Mouse (Mus musculus) embryonic facial prominence, embryonic 13.5 days (tissue): Measurements from ENCODE around the gene Celsr1. TPM values are rescaled to one million over a fixed set of nuclear protein-coding genes. Genes with fewer than 3 reads are reported as not detected.
"Not testable (repeated sequence)": the region's sequence is repeated elsewhere in the genome, so short reads cannot be mapped to it uniquely, and the experiment has no call there.

ENCODE experiments used
- ATAC-seq: fragments of 200-750 bp; cut with Nextera tagmentation; 2 replicates; pipeline ENCODE4 v1.8.0; 2017; ENCODE audit warnings: low read depth; ENCODE audit not compliant: insufficient number of reproducible peaks, insufficient read depth, low FRiP score, low TSS enrichment
- H3K27ac ChIP-seq: fragments of 300-500 bp; sonication (generic); 2 replicates; pipeline ENCODE4 v1.5.1; 2015; ENCODE audit warnings: moderate library complexity, mild to moderate bottlenecking, inconsistent platforms
- H3K27me3 ChIP-seq: fragments of 300-500 bp; sonication (generic); 2 replicates; pipeline ENCODE4 v1.6.1; 2015; ENCODE audit warnings: mild to moderate bottlenecking, inconsistent platforms
- H3K36me3 ChIP-seq: fragments of 300-500 bp; sonication (generic); 2 replicates; pipeline ENCODE4 v1.6.1; 2015; ENCODE audit warnings: mild to moderate bottlenecking, inconsistent platforms
- H3K4me1 ChIP-seq: fragments of 300-500 bp; sonication (generic); 2 replicates; pipeline ENCODE4 v1.6.1; 2015; ENCODE audit warnings: inconsistent platforms
- H3K4me2 ChIP-seq: fragments of 300-500 bp; sonication (generic); 2 replicates; pipeline ENCODE4 v1.6.1; 2015; ENCODE audit warnings: moderate library complexity, mild to moderate bottlenecking, inconsistent platforms
- H3K4me3 ChIP-seq: fragments of 300-500 bp; sonication (generic); 2 replicates; pipeline ENCODE4 v1.5.1; 2015; ENCODE audit warnings: mild to moderate bottlenecking, inconsistent platforms
- H3K9ac ChIP-seq: fragments of 300-500 bp; sonication (generic); 2 replicates; pipeline ENCODE4 v1.6.1; 2015; ENCODE audit warnings: mild to moderate bottlenecking, inconsistent platforms
- H3K9me3 ChIP-seq: fragments of 300-500 bp; sonication (generic); 2 replicates; pipeline ENCODE4 v1.6.1; 2016; ENCODE audit warnings: inconsistent platforms
- WGBS: fragments of 180-500 bp; shearing (Covaris S2); methylation state at CpG from one replicate; pipeline ENCODE4 v1.1.7; 2015; ENCODE audit warnings: mixed read lengths; 5-methylcytosine and 5-hydroxymethylcytosine counted together
- polyA plus RNA-seq: library from polyadenylated mRNA; unstranded; fragments of >200 nt; fragmentation: Nextera tagmentation; extraction: Ambion mirVana; gene quantifications from 2 replicates; pipeline ENCODE4 v1.2.1, GENCODE M21; 2015

Gene Celsr1
- polyA plus RNA-seq, 1 experiment from 2014 or later, result 2.9 TPM

DNA sequence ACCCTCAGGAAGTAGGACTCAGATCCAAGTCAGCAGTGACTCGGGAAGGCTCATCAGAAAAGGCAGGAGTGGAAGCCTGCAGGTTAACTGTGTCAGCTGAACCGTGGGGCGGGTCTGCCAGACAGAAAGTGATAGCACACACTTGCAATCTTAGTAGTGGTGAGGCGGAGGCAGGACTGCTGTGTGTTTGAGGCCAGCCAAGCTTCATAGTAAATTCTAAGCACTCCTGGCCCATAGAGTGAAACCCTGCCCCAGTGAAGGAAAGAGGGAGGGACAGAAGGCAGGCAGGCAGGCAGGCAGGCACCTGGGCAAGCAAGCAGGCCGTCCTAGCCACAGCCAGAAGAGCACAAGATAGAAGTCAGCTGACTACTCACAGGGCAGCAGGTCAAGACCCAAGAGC, 148.0 kb downstream of the Celsr1 start:
- no peak overlapping the region for H3K9ac ChIP-seq
- 91% methylated on average over 5 of the region's 5 CpGs for WGBS
- H3K27ac ChIP-seq, result no peak overlapping the region
- H3K4me3 ChIP-seq, result no peak overlapping the region
- H3K4me1 ChIP-seq, result peaks cover 1% of the 10 kb centered on the region
- H3K36me3 ChIP-seq, result peaks cover 68% of the 10 kb centered on the region
- no peaks in the 10 kb centered on the region for H3K9me3 ChIP-seq
- ATAC-seq, result no peak
- H3K4me2 ChIP-seq, result no peak overlapping the region
- no peaks in the 10 kb centered on the region for H3K27me3 ChIP-seq

DNA sequence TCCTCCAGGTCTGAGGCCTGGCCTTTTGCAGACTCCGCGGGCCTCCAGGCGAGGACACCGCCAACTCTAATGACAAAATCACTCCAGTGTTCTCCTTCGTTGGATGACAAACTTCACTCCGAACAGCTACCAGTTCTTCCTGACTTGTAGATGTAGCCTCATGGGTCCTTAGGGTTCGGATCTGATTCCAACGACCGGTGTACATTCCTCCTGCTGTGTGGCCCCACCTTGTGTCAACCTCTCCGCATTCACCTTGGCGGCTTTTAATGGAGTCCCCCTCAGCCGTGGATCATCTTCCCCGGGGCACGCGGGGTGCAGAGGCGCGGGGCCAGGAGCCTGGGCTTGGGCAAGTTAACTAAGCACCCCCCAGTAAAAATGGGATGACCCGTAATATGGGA, 154.1 kb downstream of the Celsr1 start:
- WGBS, result 1% methylated on average over 18 of the region's 18 CpGs
- Histone ChIP-seq H3K9ac (peak overlapping the region; percentile 94), H3K4me3 (peak overlapping the region; percentile 80), H3K27ac (peak overlapping the region; percentile 85), H3K27me3 (no peaks in the 10 kb centered on the region), H3K9me3 (no peaks in the 10 kb centered on the region), H3K36me3 (peaks cover 50% of the 10 kb centered on the region), H3K4me2 (peak overlapping the region; percentile 82), H3K4me1 (peaks cover 19% of the 10 kb centered on the region)
- ATAC-seq, result no peak

DNA sequence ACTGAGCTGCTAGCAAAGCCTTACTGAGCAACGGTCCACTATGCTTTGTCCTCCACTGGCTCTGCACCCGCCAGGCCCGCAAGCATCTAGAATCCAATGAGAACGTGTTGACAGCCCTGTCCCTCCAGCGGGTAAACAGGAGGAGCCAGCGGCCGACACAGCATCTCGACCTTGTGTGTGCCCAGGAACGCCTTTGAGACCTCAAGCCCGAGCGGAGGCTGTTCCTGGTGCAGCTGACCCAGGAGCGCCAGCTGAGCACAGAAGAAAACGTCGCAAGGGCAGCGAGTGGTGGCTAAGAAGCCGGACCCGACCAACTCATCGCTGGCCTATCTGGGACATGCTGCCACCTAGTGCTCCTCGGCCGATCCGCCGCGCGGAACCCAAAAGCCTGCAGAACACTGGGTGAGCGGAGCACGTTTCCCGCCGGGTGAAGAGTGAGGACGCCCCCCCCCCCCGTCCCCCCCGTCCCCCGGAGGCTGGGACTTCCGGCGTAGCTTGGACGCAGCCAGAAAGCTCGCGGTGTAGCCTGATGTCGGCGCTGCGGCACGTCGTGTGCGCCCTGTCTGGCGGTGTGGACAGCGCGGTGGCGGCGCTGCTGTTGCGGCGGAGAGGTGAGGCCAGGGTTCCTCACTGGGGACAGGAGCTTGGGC, 154.6 kb downstream of the Celsr1 start, which contains the start of gene Trmu:
Trmu (plus strand) TSS at position 465 of the 650 bp plus-strand sequence.
- ATAC-seq, result peak; percentile 86

DNA sequence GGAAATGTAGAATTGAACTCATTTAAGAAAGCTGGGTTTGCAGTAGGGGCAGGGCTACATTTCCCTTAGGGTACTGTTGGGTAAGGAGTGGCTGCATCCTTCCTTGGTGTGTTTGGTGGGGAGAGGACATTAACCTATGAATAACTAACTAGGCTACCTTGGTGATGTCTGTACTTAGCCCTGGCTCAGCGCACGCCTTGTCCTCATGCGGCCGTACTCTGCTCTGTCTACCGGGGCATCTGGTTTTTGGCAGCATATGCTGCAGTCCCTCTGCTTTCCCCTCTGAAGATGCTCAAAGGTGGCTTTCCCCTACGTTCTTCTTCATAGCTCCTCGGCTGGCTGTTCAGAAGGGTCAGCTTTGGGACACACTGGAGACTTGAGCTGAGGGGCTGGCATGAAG, 156.2 kb downstream of the Celsr1 start:
- no peak for ATAC-seq
- no peaks in the 10 kb centered on the region for H3K27me3 ChIP-seq
- H3K9me3 ChIP-seq, result no peaks in the 10 kb centered on the region
- 92% methylated on average over 7 of the region's 7 CpGs for WGBS
- peaks cover 19% of the 10 kb centered on the region for H3K4me1 ChIP-seq
- no peak overlapping the region for H3K27ac ChIP-seq
- peaks cover 48% of the 10 kb centered on the region for H3K36me3 ChIP-seq
- H3K9ac ChIP-seq, result no peak overlapping the region
- no peak overlapping the region for H3K4me2 ChIP-seq
- no peak overlapping the region for H3K4me3 ChIP-seq

More for the DNA sequence above, 154.6 kb downstream of the Celsr1 start, which contains the start of gene Trmu:
- H3K4me3 ChIP-seq, result peak within 1 kb of the TSS; percentile 80
- peaks cover 19% of the 10 kb centered on the region for H3K4me1 ChIP-seq
- peaks cover 49% of the 10 kb centered on the region for H3K36me3 ChIP-seq
- no peaks in the 10 kb centered on the region for H3K9me3 ChIP-seq
- peak within 1 kb of the TSS; percentile 94 for H3K9ac ChIP-seq
- peak within 1 kb of the TSS; percentile 82 for H3K4me2 ChIP-seq
- peak within 1 kb of the TSS; percentile 85 for H3K27ac ChIP-seq
- no peaks in the 10 kb centered on the region for H3K27me3 ChIP-seq
- under 1% methylated on average over 49 of the region's 50 CpGs for WGBS

DNA sequence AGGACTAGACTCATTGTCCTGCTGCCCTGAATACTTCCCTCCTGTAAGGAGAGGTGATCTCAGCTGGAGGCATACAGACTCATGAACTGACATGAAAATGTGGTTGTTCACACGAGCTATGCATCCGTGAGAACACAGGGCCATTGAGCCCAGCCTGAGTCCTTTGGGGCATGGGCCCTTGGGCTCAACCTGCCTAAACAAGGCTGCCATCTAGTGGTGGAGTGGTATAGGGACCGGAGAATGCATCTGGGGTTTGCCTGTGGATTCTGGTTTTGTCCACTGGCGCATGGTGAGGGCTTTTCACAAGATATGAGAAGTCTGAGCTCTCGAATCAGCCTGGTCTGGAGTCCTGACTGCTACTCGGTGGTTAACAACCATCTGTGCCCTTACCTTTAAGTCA, 165.9 kb downstream of the Celsr1 start:
- H3K9me3 ChIP-seq, result no peaks in the 10 kb centered on the region
- H3K27me3 ChIP-seq, result no peaks in the 10 kb centered on the region
- H3K9ac ChIP-seq, result 0 out of 2 replicates have a peak overlapping the region, but pooled peaks have one; percentile 21
- no peak for ATAC-seq
- H3K4me3 ChIP-seq, result no peak overlapping the region
- no peaks in the 10 kb centered on the region for H3K4me1 ChIP-seq
- 50% methylated on average over 6 of the region's 6 CpGs for WGBS
- H3K4me2 ChIP-seq, result no peak overlapping the region
- no peak overlapping the region for H3K27ac ChIP-seq
- H3K36me3 ChIP-seq, result peaks cover 92% of the 10 kb centered on the region

DNA sequence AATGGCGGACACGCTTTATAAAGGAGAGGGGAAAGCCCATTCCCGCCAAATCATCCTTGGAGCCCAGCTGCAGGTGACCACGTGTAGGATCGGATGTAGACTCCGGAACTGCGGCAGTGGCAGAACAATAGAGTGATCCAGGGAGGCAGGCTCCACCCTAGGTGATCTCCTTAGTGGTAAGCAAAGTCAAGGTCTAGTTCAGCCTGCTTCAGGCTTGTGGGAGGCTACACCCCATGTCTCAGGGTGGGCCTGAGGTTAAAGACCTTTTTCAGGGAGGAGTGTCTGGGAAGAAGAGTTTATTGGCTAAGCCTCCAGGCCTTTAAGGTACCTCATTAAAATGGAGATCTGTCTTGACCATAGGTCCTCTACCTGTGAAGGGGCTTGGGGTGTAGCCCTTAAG, 167.7 kb downstream of the Celsr1 start:
- H3K4me1 ChIP-seq, H3K9me3 ChIP-seq, H3K4me2 ChIP-seq, ATAC-seq, H3K9ac ChIP-seq, H3K27ac ChIP-seq, H3K4me3 ChIP-seq, H3K27me3 ChIP-seq: not testable (repeated sequence)
- WGBS, result 87% methylated on average over 7 of the region's 7 CpGs
- H3K36me3 ChIP-seq, result peaks cover 84% of the 10 kb centered on the region

DNA sequence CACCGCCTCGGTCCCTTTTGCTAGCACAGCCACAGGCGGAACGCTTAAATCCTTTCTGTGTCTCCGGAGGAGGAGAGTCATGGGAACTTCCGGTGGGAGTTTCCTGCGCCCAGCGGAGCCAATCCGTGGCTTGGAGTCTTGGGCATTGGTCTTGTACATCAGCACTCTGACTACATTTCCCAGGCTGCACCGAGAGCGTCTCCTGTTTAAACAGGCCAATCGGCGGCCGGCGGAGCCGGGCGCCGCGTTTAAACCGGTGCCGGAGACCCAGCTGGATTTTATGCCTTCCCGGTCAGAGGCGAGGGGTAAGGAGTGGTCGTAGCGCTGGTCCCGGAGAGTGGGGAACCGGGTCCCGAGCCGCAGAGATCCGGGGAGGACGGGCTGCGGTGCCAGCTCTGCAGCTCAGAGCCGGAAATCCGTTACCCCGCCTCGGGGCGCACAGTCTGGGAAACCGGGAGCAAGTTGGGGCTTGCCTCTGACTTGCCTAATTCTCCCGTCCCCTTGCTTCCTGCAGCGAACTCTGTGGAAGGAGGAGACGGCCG, 174.0 kb downstream of the Celsr1 start, which contains the start of gene Gtse1:
Gtse1 (plus strand) TSS at position 256 of the 542 bp plus-strand sequence.
- Histone ChIP-seq H3K9ac (peak within 1 kb of the TSS; percentile 87), H3K27me3 (no peaks in the 10 kb centered on the region), H3K4me3 (peak within 1 kb of the TSS; percentile 83), H3K9me3 (no peaks in the 10 kb centered on the region), H3K4me1 (peaks cover 20% of the 10 kb centered on the region), H3K27ac (peak within 1 kb of the TSS; percentile 65), H3K36me3 (peaks cover 32% of the 10 kb centered on the region), H3K4me2 (peak within 1 kb of the TSS; percentile 86)
- ATAC-seq, result peak; percentile 95
- WGBS, result under 1% methylated on average over 42 of the region's 42 CpGs

DNA sequence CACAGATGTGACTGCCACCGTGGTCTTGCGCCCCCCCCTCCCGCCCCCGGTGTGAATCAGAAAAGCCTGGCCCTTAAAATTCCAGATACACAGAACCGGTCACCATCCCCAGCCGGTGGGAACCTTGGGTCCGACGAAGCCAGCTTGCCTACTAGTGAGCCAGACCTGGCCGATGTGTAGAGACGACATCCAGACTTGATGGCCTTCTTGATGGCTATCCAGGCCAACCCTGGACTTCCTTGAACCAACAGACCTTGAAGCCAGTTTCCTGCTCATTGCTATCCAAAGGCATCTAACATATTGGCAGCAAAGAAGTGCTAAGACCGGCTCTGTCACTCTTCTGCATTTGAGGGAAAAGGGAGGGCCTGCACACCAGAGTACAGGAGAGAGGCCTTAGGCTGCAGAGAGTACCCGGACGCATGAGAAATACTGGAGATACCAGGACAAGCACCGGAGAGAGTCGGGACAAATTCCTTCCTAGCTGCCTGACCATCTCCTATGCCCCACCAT, 174.5 kb downstream of the Celsr1 start:
- peak overlapping the region; percentile 87 for H3K9ac ChIP-seq
- H3K27me3 ChIP-seq, result no peaks in the 10 kb centered on the region
- H3K36me3 ChIP-seq, result peaks cover 27% of the 10 kb centered on the region
- H3K9me3 ChIP-seq, result no peaks in the 10 kb centered on the region
- WGBS, result 12% methylated on average over 15 of the region's 15 CpGs
- H3K27ac ChIP-seq, result peak overlapping the region; percentile 65
- ATAC-seq, result peak; percentile 8; the same call in 1 of the 2 replicates
- peaks cover 20% of the 10 kb centered on the region for H3K4me1 ChIP-seq
- H3K4me3 ChIP-seq, result peak overlapping the region; percentile 83
- H3K4me2 ChIP-seq, result peak overlapping the region; percentile 86

DNA sequence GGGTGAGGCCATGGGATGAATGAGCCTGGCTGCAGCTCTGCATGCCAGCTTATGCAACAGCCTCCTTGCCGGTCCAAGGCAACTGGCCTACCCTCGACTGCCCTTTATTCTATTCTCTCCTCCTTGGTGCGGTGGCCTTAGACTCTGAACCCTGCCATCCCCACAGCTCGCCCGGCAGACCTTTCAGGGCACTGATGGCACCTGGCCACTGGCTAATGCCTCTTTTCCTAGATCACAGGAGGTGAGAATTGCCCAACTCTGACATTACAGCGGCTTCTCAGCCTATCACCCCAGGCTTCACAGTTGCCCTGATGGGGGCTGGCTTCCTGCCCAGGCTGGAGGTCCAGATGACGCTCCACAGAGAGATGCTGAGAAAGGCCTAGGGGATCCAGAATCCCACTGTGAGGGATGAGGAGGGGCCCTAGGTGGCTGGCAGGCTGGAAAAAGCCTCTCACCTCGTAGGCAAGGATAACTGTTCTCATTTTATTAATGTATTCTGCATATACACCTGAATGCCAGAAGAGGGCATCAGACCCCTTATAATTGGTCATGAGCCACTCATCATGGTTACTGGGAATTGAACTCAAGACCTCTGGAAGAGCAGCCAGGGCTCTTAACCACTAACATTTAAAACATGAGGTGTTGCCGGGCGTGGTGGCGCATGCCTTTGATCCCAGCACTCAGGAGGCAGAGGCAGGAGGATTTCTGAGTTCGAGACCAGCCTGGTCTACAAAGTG, 181.8 kb downstream of the Celsr1 start:
- Histone ChIP-seq H3K4me3 (no peak overlapping the region), H3K4me1 (no peaks in the 10 kb centered on the region), H3K9me3 (no peaks in the 10 kb centered on the region), H3K27ac (no peak overlapping the region), H3K36me3 (0 out of 2 replicates have a peak, but pooled peaks cover 11% of the 10 kb centered on the region), H3K27me3 (no peaks in the 10 kb centered on the region), H3K9ac (no peak overlapping the region), H3K4me2 (no peak overlapping the region)
- WGBS, result 84% methylated on average over 12 of the region's 12 CpGs
- ATAC-seq, result no peak
